ENCODE assay signal across 19 mouse cellular contexts in genomic region chr1:84211507-84211906, GRCm38 (mm10).
DNase-seq lines count a peak whose midpoint lies in the region; ATAC-seq and TF ChIP-seq lines count a peak whose summit lies in the region.
"Had no signal": no experiment of that assay in that cellular context is flagged by ENCODE, and none has a peak within 500 bp of the region (broad histone marks: within the 10 kb centered on the region; RNA-seq: fewer than 3 reads in every experiment).

No protein-coding gene starts in this region.

- no peaks in the 10 kb centered on the region for H3K27me3 ChIP-seq in forebrain, embryonic 14.5 days (replicated peaks; ENCODE audit: control insufficient read depth, insufficient read depth, low read length)
- no peaks in the 10 kb centered on the region for H3K27me3 ChIP-seq in forebrain, embryonic 15.5 days
- no peaks in the 10 kb centered on the region for H3K27me3 ChIP-seq in lung, postnatal 0 days (replicated peaks; ENCODE audit: insufficient read depth, low read length)
- H3K27me3 ChIP-seq in neural tube, embryonic 13.5 days: no peaks in the 10 kb centered on the region
- H3K27me3 ChIP-seq in heart, embryonic 10.5 days (ENCODE audit: insufficient read depth, poor library complexity, severe bottlenecking): no peaks in the 10 kb centered on the region
- H3K27me3 ChIP-seq: liver, embryonic 15.5 days; midbrain, embryonic 12.5 days; stomach, embryonic 15.5 days had no signal

- no peak for TF ChIP-seq CTCF in lung, postnatal 0 days (IDR thresholded peaks at IDR 0.05)

- peak; percentile 24 for DNase-seq in forebrain, embryonic 14.5 days (ENCODE audit: low spot score)
- peak; percentile 4 for DNase-seq in lung, postnatal 10 days
- DNase-seq in lung, postnatal 0 days (ENCODE audit: low spot score): no peak
- peak; percentile 58 for DNase-seq in brain, adult 2 months (ENCODE audit: low read depth, low spot score)
- no peak for DNase-seq in heart, embryonic 10.5 days (ENCODE audit: low spot score)
- DNase-seq: adrenal gland, postnatal 14 days; B cell, adult 2 months; cerebellum, adult 9-10 months; gastrocnemius, postnatal 36 days; heart, postnatal 10 days; lung, postnatal 36 days; spleen, adult 18-20 months had no signal

- H3K36me3 ChIP-seq in forebrain, embryonic 14.5 days (ENCODE audit: control insufficient read depth, insufficient read depth, low read length): no peaks in the 10 kb centered on the region
- no peaks in the 10 kb centered on the region for H3K36me3 ChIP-seq in forebrain, embryonic 15.5 days
- H3K36me3 ChIP-seq in lung, postnatal 0 days (ENCODE audit: insufficient read depth, low read length): no peaks in the 10 kb centered on the region
- H3K36me3 ChIP-seq in neural tube, embryonic 13.5 days: no peaks in the 10 kb centered on the region
- H3K36me3 ChIP-seq in heart, embryonic 10.5 days: no peaks in the 10 kb centered on the region
- H3K36me3 ChIP-seq: liver, embryonic 15.5 days; midbrain, embryonic 12.5 days; stomach, embryonic 15.5 days had no signal

- no peak overlapping the region for H3K4me2 ChIP-seq in forebrain, embryonic 14.5 days (ENCODE audit: low read length)
- H3K4me2 ChIP-seq in forebrain, embryonic 15.5 days (replicated peaks): no peak overlapping the region; the same call in 1 of the 2 replicates
- H3K4me2 ChIP-seq in lung, postnatal 0 days (replicated peaks; ENCODE audit: low read depth, low read length): no peak overlapping the region
- H3K4me2 ChIP-seq in neural tube, embryonic 13.5 days: peak overlapping the region; percentile 14
- H3K4me2 ChIP-seq: liver, embryonic 15.5 days; midbrain, embryonic 12.5 days; stomach, embryonic 15.5 days had no signal

- H3K27ac ChIP-seq in forebrain, embryonic 14.5 days (ENCODE audit: low read depth, low read length): no peak overlapping the region
- H3K27ac ChIP-seq in forebrain, embryonic 15.5 days (replicated peaks): no peak overlapping the region
- H3K27ac ChIP-seq in lung, postnatal 0 days (ENCODE audit: low read length): no peak overlapping the region
- H3K27ac ChIP-seq in neural tube, embryonic 13.5 days (replicated peaks): no peak overlapping the region
- no peak overlapping the region for H3K27ac ChIP-seq in heart, embryonic 10.5 days
- H3K27ac ChIP-seq: liver, embryonic 15.5 days; midbrain, embryonic 12.5 days; stomach, embryonic 15.5 days had no signal

- no peak overlapping the region for H3K4me3 ChIP-seq in forebrain, embryonic 14.5 days (ENCODE audit: low read depth, low read length)
- no peak overlapping the region for H3K4me3 ChIP-seq in forebrain, embryonic 15.5 days
- no peak overlapping the region for H3K4me3 ChIP-seq in lung, postnatal 0 days (ENCODE audit: low read depth, low read length)
- no peak overlapping the region for H3K4me3 ChIP-seq in neural tube, embryonic 13.5 days
- no peak overlapping the region for H3K4me3 ChIP-seq in heart, embryonic 10.5 days
- H3K4me3 ChIP-seq: erythroblast, embryonic 14.5 days; liver, embryonic 15.5 days; midbrain, embryonic 12.5 days; stomach, embryonic 15.5 days had no signal

- no peaks in the 10 kb centered on the region for H3K4me1 ChIP-seq in forebrain, embryonic 14.5 days (ENCODE audit: control insufficient read depth, insufficient read depth, low read length)
- H3K4me1 ChIP-seq in forebrain, embryonic 15.5 days: peaks cover 6% of the 10 kb centered on the region; the same call in 1 of the 2 replicates
- no peaks in the 10 kb centered on the region for H3K4me1 ChIP-seq in lung, postnatal 0 days (ENCODE audit: insufficient read depth, low read depth, low read length)
- H3K4me1 ChIP-seq in neural tube, embryonic 13.5 days (replicated peaks): peaks cover 31% of the 10 kb centered on the region
- H3K4me1 ChIP-seq in heart, embryonic 10.5 days: no peaks in the 10 kb centered on the region
- H3K4me1 ChIP-seq: liver, embryonic 15.5 days; stomach, embryonic 15.5 days had no signal

- no peak for ATAC-seq in forebrain, embryonic 14.5 days
- no peak for ATAC-seq in forebrain, embryonic 15.5 days (replicated peaks)
- no peak for ATAC-seq in lung, postnatal 0 days
- peak; percentile 60 for ATAC-seq in neural tube, embryonic 13.5 days (ENCODE audit: low read depth)
- ATAC-seq: inflammation-experienced regulatory T-cells, adult 6 months had no signal

- TF ChIP-seq EP300 in lung, postnatal 0 days (IDR thresholded peaks at IDR 0.05): no peak

- H3K9me3 ChIP-seq in forebrain, embryonic 14.5 days (replicated peaks; ENCODE audit: control insufficient read depth, low read length): no peaks in the 10 kb centered on the region
- H3K9me3 ChIP-seq in forebrain, embryonic 15.5 days: no peaks in the 10 kb centered on the region
- H3K9me3 ChIP-seq in lung, postnatal 0 days (ENCODE audit: low read length): no peaks in the 10 kb centered on the region
- no peaks in the 10 kb centered on the region for H3K9me3 ChIP-seq in neural tube, embryonic 13.5 days
- H3K9me3 ChIP-seq in heart, embryonic 10.5 days: no peaks in the 10 kb centered on the region
- H3K9me3 ChIP-seq: liver, embryonic 15.5 days; midbrain, embryonic 12.5 days; stomach, embryonic 15.5 days had no signal

- H3K9ac ChIP-seq in forebrain, embryonic 14.5 days (ENCODE audit: low read length): no peak overlapping the region
- H3K9ac ChIP-seq in forebrain, embryonic 15.5 days (replicated peaks): no peak overlapping the region
- no peak overlapping the region for H3K9ac ChIP-seq in lung, postnatal 0 days (replicated peaks; ENCODE audit: low read depth)
- no peak overlapping the region for H3K9ac ChIP-seq in neural tube, embryonic 13.5 days
- H3K9ac ChIP-seq: liver, embryonic 15.5 days; midbrain, embryonic 12.5 days; stomach, embryonic 15.5 days had no signal

- WGBS in forebrain, embryonic 14.5 days: 31% methylated on average over 9 of the region's 9 CpGs
- 24% methylated on average over 9 of the region's 9 CpGs for WGBS in forebrain, embryonic 15.5 days
- WGBS in lung, postnatal 0 days: 53% methylated on average over 9 of the region's 9 CpGs
- 16% methylated on average over 9 of the region's 9 CpGs for WGBS in neural tube, embryonic 13.5 days
- WGBS in heart, embryonic 10.5 days: 76% methylated on average over 9 of the region's 9 CpGs

Comparison
In these comparisons a context has a peak if more than half of its experiments do, and no peak if none do; other contexts are left out.
1. DNase-seq: peak in forebrain, embryonic 14.5 days (single experiment), lung, postnatal 10 days (single experiment) and brain, adult 2 months (single experiment); none in lung, postnatal 0 days (single experiment) and heart, embryonic 10.5 days (single experiment).